Mouse (Mus musculus): ENCODE measurements around the gene Gsn.

- TF ChIP-seq MAX (IDR thresholded peaks at IDR 0.05; ENCODE audit: low read depth) = no peak
- no peak for TF ChIP-seq USF1 (IDR thresholded peaks at IDR 0.05; ENCODE audit: low read depth)
- no peak for TF ChIP-seq POLR2A (IDR thresholded peaks at IDR 0.05; ENCODE audit: insufficient read length, low read depth)
- TF ChIP-seq TCF12 (IDR thresholded peaks at IDR 0.05; ENCODE audit: insufficient read depth, poor library complexity, severe bottlenecking) = no peak
- TF ChIP-seq MYOG (IDR thresholded peaks at IDR 0.05; ENCODE audit: control insufficient read depth in 1 of 3, insufficient read depth in 1 of 3, insufficient read length in 2 of 3, low read depth in 2 of 3) = no peak
- no peak for TF ChIP-seq SRF (IDR thresholded peaks at IDR 0.05; ENCODE audit: control insufficient read depth, insufficient read length, low read depth)
- no peak for TF ChIP-seq POLR2AphosphoS2 (IDR thresholded peaks at IDR 0.05; ENCODE audit: insufficient read length, low read depth)
- no peak for TF ChIP-seq CEBPB (IDR thresholded peaks at IDR 0.05; ENCODE audit: insufficient read depth, poor library complexity, severe bottlenecking)
- no peak for TF ChIP-seq E2F4 (IDR thresholded peaks at IDR 0.05; ENCODE audit: insufficient read depth)
- no peak for TF ChIP-seq MYOD1 (IDR thresholded peaks at IDR 0.05; ENCODE audit: control insufficient read depth in 1 of 3, insufficient read length in 2 of 3, low read depth in 2 of 3)
These were observed 27.8 kb downstream of the Gsn start for GRCm38 (mm10) chr2:35283997-35284396.
